Mouse (Mus musculus) thymus, adult 2 months (tissue): ENCODE data around the gene Ccl25. TPM values are rescaled to one million over a fixed set of nuclear protein-coding genes. Genes with fewer than 3 reads are reported as not detected.

Experiments used
- DNase-seq: peaks from one replicate; pipeline ENCODE4 v3.0.0; 2021
- H3K27ac ChIP-seq: fragments of 200-500 bp; 2 replicates; pipeline ENCODE4 v1.5.1; 2012; ENCODE audit warnings: low read length, control low read depth; ENCODE audit not compliant: control insufficient read depth, insufficient read depth
- H3K27me3 ChIP-seq: fragments of 200-500 bp; 2 replicates; pipeline ENCODE4 v1.6.1; 2012; ENCODE audit warnings: mild to moderate bottlenecking, low read length, moderate library complexity, mixed read lengths; ENCODE audit not compliant: control insufficient read depth, insufficient read depth
- H3K36me3 ChIP-seq: fragments of 200-500 bp; 2 replicates; pipeline ENCODE4 v1.6.1; 2012; ENCODE audit warnings: mild to moderate bottlenecking, low read length, moderate library complexity; ENCODE audit not compliant: control insufficient read depth, insufficient read depth
- H3K4me1 ChIP-seq: fragments of 200-500 bp; replicated peaks from 2 replicates; pipeline ENCODE4 v1.6.1; 2012; ENCODE audit warnings: low read length; ENCODE audit not compliant: control insufficient read depth, insufficient read depth
- H3K4me3 ChIP-seq: fragments of 200-500 bp; 2 replicates; pipeline ENCODE4 v1.5.1; 2012; ENCODE audit warnings: mild to moderate bottlenecking, low read length, control low read depth, moderate library complexity; ENCODE audit not compliant: control insufficient read depth, insufficient read depth
- CTCF ChIP-seq: fragments of 200-500 bp; IDR thresholded peaks from 2 replicates; pipeline ENCODE4 v1.5.1; 2012; ENCODE audit warnings: mild to moderate bottlenecking, control low read depth, low read length, moderate library complexity, borderline replicate concordance; ENCODE audit not compliant: control insufficient read depth, poor library complexity, insufficient read depth; ENCODE audit errors: extremely low read depth
- POLR2A ChIP-seq: fragments of 200-500 bp; IDR thresholded peaks from 2 replicates; pipeline ENCODE4 v1.6.1; 2012; ENCODE audit warnings: mild to moderate bottlenecking, low read length, control low read depth, moderate library complexity; ENCODE audit not compliant: control insufficient read depth, poor library complexity, insufficient read depth; ENCODE audit errors: extremely low read depth
- WGBS: fragments of 180-500 bp; shearing (Covaris S2); methylation state at CpG from one replicate; pipeline ENCODE4 v1.1.7; 2018; 5-methylcytosine and 5-hydroxymethylcytosine counted together
- polyA plus RNA-seq: library from polyadenylated mRNA; depleted of rRNA; stranded (reverse); fragments of >200 nt; gene quantifications from 2 replicates; pipeline ENCODE4 v1.2.3, GENCODE M21; 2012

Ccl25 gene
- polyA plus RNA-seq, 1 experiment: 233 TPM

- peaks cover 9% of the 10 kb centered on the region for H3K36me3 ChIP-seq
- peaks cover 3% of the 10 kb centered on the region for H3K4me1 ChIP-seq
- 97% methylated on average over 5 of the region's 5 CpGs for WGBS
- TF ChIP-seq POLR2A: no peak
- TF ChIP-seq CTCF: no peak
- no peak for DNase-seq
- no peaks in the 10 kb centered on the region for H3K27me3 ChIP-seq
- H3K4me3 ChIP-seq: no peak overlapping the region
- no peak overlapping the region for H3K27ac ChIP-seq
Observed at GRCm38 (mm10) chr8:4329000-4329399, 4.0 kb downstream of the Ccl25 start.

GRCm38 (mm10) chr8:4333966-4334365, 9.0 kb downstream of the Ccl25 start:
- DNase-seq: no peak
- TF ChIP-seq CTCF: no peak
- no peak for TF ChIP-seq POLR2A
- WGBS: 90% methylated on average over 1 of the region's 1 CpGs
- Histone ChIP-seq H3K36me3 (peaks cover 24% of the 10 kb centered on the region), H3K4me1 (no peaks in the 10 kb centered on the region), H3K27me3 (no peaks in the 10 kb centered on the region), H3K4me3 (no peak overlapping the region), H3K27ac (no peak overlapping the region)

DNA sequence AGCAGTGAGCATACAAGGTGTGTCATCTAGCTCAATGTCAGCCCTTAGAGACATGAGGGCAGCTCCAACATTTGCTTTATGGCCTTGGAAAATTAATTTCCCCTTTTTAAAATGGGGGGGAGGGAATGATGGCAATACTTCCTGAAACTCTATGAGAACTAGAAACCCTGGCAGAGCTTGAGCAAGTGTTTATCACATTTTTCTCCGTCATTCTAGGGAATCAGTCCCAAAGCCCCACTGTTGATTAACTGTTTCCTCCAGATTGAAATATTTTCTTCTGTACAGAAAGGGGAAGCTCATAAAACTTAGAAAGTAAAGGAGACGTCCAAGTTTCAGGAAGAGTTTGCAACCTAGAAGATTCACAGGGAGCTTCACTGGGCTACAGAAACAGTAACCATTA, 10.7 kb downstream of the Ccl25 start:
- H3K4me3 ChIP-seq: no peak overlapping the region
- no peak for TF ChIP-seq CTCF
- TF ChIP-seq POLR2A: no peak
- H3K27me3 ChIP-seq: no peaks in the 10 kb centered on the region
- H3K4me1 ChIP-seq: no peaks in the 10 kb centered on the region
- DNase-seq: no peak
- no peak overlapping the region for H3K27ac ChIP-seq
- H3K36me3 ChIP-seq: peaks cover 24% of the 10 kb centered on the region
- 94% methylated on average over 2 of the region's 2 CpGs for WGBS

- Histone ChIP-seq H3K36me3 (peaks cover 12% of the 10 kb centered on the region; the same call in 1 of the 2 replicates), H3K27ac (no peak overlapping the region), H3K27me3 (no peaks in the 10 kb centered on the region), H3K4me1 (no peaks in the 10 kb centered on the region), H3K4me3 (no peak overlapping the region)
- no peak for TF ChIP-seq CTCF
- TF ChIP-seq POLR2A: no peak
- whole genome bisulfite sequencing: 66% methylated on average over 3 of the region's 3 CpGs
- no peak for DNase-seq
Observed at GRCm38 (mm10) chr8:4340207-4340606, 15.2 kb downstream of the Ccl25 start.

DNA sequence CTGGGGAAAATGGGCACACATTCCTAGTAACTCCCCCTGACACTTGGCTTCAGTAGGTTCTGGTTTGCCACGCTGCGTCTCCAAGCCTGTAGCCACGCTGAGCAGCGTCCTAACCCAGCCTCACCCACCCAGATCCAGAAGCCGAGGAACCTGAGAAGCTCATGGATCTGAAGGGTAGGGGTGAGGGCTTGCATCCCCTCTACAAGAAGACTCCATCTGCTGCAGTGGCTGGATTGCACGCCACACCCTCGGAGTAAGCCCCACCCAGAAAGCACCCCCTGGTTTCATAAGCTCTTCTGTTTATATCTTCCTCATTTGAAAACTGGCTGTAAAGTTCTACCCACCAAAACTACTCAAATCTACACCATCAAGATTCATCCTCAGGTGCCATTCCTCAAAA, 22.7 kb downstream of the Ccl25 start:
- TF ChIP-seq CTCF: no peak
- no peaks in the 10 kb centered on the region; the same call in 1 of the 2 replicates for H3K4me1 ChIP-seq
- no peak overlapping the region for H3K27ac ChIP-seq
- H3K36me3 ChIP-seq: no peaks in the 10 kb centered on the region
- no peak for DNase-seq
- 48% methylated on average over 7 of the region's 7 CpGs for WGBS
- no peak overlapping the region for H3K4me3 ChIP-seq
- no peaks in the 10 kb centered on the region for H3K27me3 ChIP-seq

DNA sequence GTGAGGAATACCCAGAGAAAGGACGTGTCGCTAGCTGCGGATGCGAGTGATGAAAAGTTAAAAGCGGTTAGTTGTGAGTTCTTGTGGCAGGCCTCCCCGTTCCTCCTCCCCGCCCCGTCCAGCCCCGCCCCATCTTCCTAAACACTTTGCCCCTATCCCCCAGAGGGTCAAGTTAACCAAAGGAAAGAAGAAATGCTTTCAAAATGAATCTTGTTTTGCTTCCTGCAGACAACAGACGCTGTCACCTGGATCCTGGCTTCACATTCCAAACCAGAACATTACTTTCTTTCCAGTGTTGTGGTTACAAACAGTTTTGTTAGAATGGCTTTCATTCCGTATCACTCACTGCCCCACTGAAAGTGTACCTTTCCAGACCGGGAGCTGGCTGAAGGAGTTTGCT, 23.3 kb downstream of the Ccl25 start:
- no peak for DNase-seq
- 40% methylated on average over 12 of the region's 12 CpGs for WGBS
- no peak overlapping the region for H3K4me3 ChIP-seq
- no peaks in the 10 kb centered on the region; the same call in 1 of the 2 replicates for H3K4me1 ChIP-seq
- TF ChIP-seq POLR2A (no peak), CTCF (no peak)
- H3K27ac ChIP-seq: no peak overlapping the region
- no peaks in the 10 kb centered on the region for H3K27me3 ChIP-seq
- H3K36me3 ChIP-seq: no peaks in the 10 kb centered on the region

- H3K36me3 ChIP-seq: no peaks in the 10 kb centered on the region
- no peak overlapping the region for H3K4me3 ChIP-seq
- no peaks in the 10 kb centered on the region; the same call in 1 of the 2 replicates for H3K4me1 ChIP-seq
- WGBS: 100% methylated on average over 1 of the region's 1 CpGs
- TF ChIP-seq CTCF (no peak), POLR2A (no peak)
- DNase-seq: no peak
- H3K27ac ChIP-seq: no peak overlapping the region
- no peaks in the 10 kb centered on the region for H3K27me3 ChIP-seq
Observed at GRCm38 (mm10) chr8:4349335-4349734, 24.3 kb downstream of the Ccl25 start.
